Mouse (Mus musculus): Measurements from ENCODE around the gene Klhdc10.

- TF ChIP-seq CTCF (IDR thresholded peaks at IDR 0.05; ENCODE audit: low read depth) (no peak), EP300 (IDR thresholded peaks at IDR 0.05; ENCODE audit: low read depth) (no peak)
Measured at GRCm38 (mm10) chr6:30381116-30381515, 20.6 kb upstream of the Klhdc10 start.
